Mouse (Mus musculus) heart, postnatal 10 days (tissue): ENCODE measurements around the gene Nkg7. TPM values are rescaled to one million over a fixed set of nuclear protein-coding genes. Genes with fewer than 3 reads are reported as not detected.

Source experiments
- DNase-seq, 2 experiments: peaks; one replicate each; pipeline ENCODE4 v3.0.0; 2021
- intact Hi-C: fragments of 180-260 bp; cut with DNase I; formaldehyde crosslinking; loops from one replicate; pipeline ENCODE4 v1.15.1; 2025
- microRNA-seq, 2 experiments: library from miRNA; unstranded; fragments of <30 nt; microRNA quantifications; one replicate each; pipeline ENCODE4 v1.2.0; 2022
- total RNA-seq, 2 experiments: library from RNA; stranded (reverse); gene quantifications; 2 replicates each; pipeline ENCODE4 v1.2.3; 2021

Gene Nkg7
- total RNA-seq, 2 experiments from 2014 or later, result not detected

GRCm38 (mm10) chr7:43482090-43482716, 45.3 kb downstream of the Nkg7 start:
- DNase-seq, result peak; percentile 17 to 43

GRCm38 (mm10) chr7:43483236-43483635, 46.4 kb downstream of the Nkg7 start:
- peak; percentile 25 to 34 for DNase-seq
- intact Hi-C loops, result no loop called here

More at GRCm38 (mm10) chr7:43482090-43482716, 45.3 kb downstream of the Nkg7 start:
- intact Hi-C loops, result no loop called here

Small RNAs within 50 kb of the gene (microRNA-seq; reads per million reads assigned to microRNA genes)
- 4.3 to 4.5 reads per million in 2 experiments for gene Mir7051

Other genes starting within 250 kb of the Nkg7 start
- gene Zfp715, start 123.8 kb upstream of the Nkg7 start, total RNA-seq, result 10 to 100 TPM; 16.7 to 20.1 TPM
- not detected for gene Siglecf, start 85.7 kb upstream of the Nkg7 start, total RNA-seq
- gene Siglecg, start 28.9 kb upstream of the Nkg7 start, total RNA-seq, result under 1 TPM; 0.14 to 0.20 TPM
- not detected for gene Lim2, start 9.4 kb upstream of the Nkg7 start, total RNA-seq
- gene Cldnd2, start 3.7 kb downstream of the Nkg7 start, total RNA-seq, result not detected
- 1,000 to 10,000 TPM; 1,079 to 1,148 TPM for gene Etfb, start 7.0 kb downstream of the Nkg7 start, total RNA-seq
- gene Gm45233, start 7.1 kb downstream of the Nkg7 start, total RNA-seq, result 1 to 10 TPM; 1.7 to 2.1 TPM
- 1 to 10 TPM; 4.4 to 5.0 TPM for gene Vsig10l, start 26.1 kb downstream of the Nkg7 start, total RNA-seq
- gene Iglon5, start 53.0 kb downstream of the Nkg7 start, total RNA-seq, result under 1 TPM; 0.37 to 0.89 TPM
- not detected for gene 4931406B18Rik, start 68.9 kb downstream of the Nkg7 start, total RNA-seq
- gene Cd33, start 107.4 kb downstream of the Nkg7 start, total RNA-seq, result 1 to 10 TPM; 2.2 to 2.3 TPM
- gene Zfp658, start 125.2 kb downstream of the Nkg7 start, total RNA-seq, result 1 to 10 TPM in 1 of 2 experiments, under 1 TPM in 1; 0.81 to 1.5 TPM
- gene Zfp719, start 142.5 kb downstream of the Nkg7 start, total RNA-seq, result 1 to 10 TPM; 9.2 to 9.5 TPM
- gene Zfp819, start 170.1 kb downstream of the Nkg7 start, total RNA-seq, result not detected
- gene Ceacam18, start 197.6 kb downstream of the Nkg7 start, total RNA-seq, result not detected
- gene Siglece, start 223.1 kb downstream of the Nkg7 start, total RNA-seq, result under 1 TPM; 0.81 to 0.94 TPM
- 1 to 10 TPM; 4.8 to 5.4 TPM for gene Ctu1, start 234.9 kb downstream of the Nkg7 start, total RNA-seq